Mouse (Mus musculus) G1E (cell line): ENCODE measurements at regions not wholly inside any gene's neighbourhood (a gene's known extent, or its start where the extent isn't known, plus 50 kb on each side); places are given as distances from the start of the nearest gene placed in this dataset.

ENCODE experiments used
- ATAC-seq: 2 replicates; pipeline ENCODE4 v1.8.0; 2016; ENCODE audit warnings: mild to moderate bottlenecking; ENCODE audit not compliant: insufficient number of reproducible peaks, poor library complexity, low FRiP score, severe bottlenecking; ENCODE audit errors: extremely low read depth
- DNase-seq: peaks from one replicate; pipeline ENCODE4 v3.0.0; 2012; ENCODE audit warnings: low spot score
- H3K27me3 ChIP-seq: 2 replicates; pipeline ENCODE4 v1.6.1; 2012; ENCODE audit warnings: mild to moderate bottlenecking, low read length, inconsistent platforms; ENCODE audit not compliant: insufficient read depth
- H3K36me3 ChIP-seq: replicated peaks from 2 replicates; pipeline ENCODE3; 2012; ENCODE audit warnings: mild to moderate bottlenecking, inconsistent platforms
- H3K4me1 ChIP-seq: 2 replicates; pipeline ENCODE4 v1.6.1; 2012; ENCODE audit warnings: low read depth, low read length, inconsistent platforms, mixed read lengths; ENCODE audit not compliant: insufficient read depth
- H3K4me3 ChIP-seq: 2 replicates; pipeline ENCODE4 v1.5.1; 2012; ENCODE audit warnings: low read depth, mild to moderate bottlenecking, inconsistent platforms, low read length, moderate library complexity, mixed read lengths
- H3K9me3 ChIP-seq: replicated peaks from 2 replicates; pipeline ENCODE4 v1.6.1; 2012; ENCODE audit warnings: inconsistent platforms
- CTCF ChIP-seq: IDR thresholded peaks from 2 replicates; pipeline ENCODE4 v1.5.1; 2012; ENCODE audit warnings: low read depth, low read length, inconsistent platforms, mixed read lengths
- GATA1 ChIP-seq: IDR thresholded peaks from 2 replicates; pipeline ENCODE4 v1.6.1; 2012; ENCODE audit warnings: borderline replicate concordance, low read length, inconsistent platforms, mixed read lengths
- GATA2 ChIP-seq: IDR thresholded peaks from 2 replicates; pipeline ENCODE4 v1.6.1; 2012; ENCODE audit warnings: low read depth, low read length, inconsistent platforms, borderline replicate concordance
- POLR2AphosphoS5 ChIP-seq: IDR thresholded peaks from 2 replicates; pipeline ENCODE4 v1.6.1; 2012; ENCODE audit warnings: low read depth, low read length, inconsistent platforms; ENCODE audit not compliant: insufficient replicate concordance
- TAL1 ChIP-seq: conservative IDR thresholded peaks from 2 replicates; pipeline ENCODE4 v1.6.1; 2012; ENCODE audit warnings: low read depth, low read length, inconsistent platforms, mixed read lengths

DNA sequence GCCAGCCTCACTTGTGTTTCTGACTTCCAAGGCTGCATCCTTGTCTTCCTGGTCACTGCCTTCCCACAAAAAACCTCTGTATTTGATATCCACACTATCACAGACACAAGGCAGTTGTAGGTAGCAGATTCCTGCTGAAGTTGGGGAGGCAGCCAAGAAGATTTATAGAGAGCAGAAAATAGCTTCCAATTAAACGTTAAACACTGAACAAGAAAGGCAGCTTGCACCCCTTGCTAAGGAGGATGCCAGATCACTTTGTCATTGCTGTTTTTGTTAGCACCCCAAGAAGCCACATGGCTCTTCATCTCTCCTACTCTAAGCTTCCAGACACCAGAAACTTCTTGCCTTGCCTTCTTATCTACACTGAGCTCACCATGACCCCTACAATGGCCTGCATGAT lies 219.9 kb downstream of the Qdpr start:
- Histone ChIP-seq H3K9me3 (no peaks in the 10 kb centered on the region), H3K4me1 (no peaks in the 10 kb centered on the region), H3K4me3 (no peak overlapping the region), H3K27me3 (no peaks in the 10 kb centered on the region), H3K36me3 (no peaks in the 10 kb centered on the region)
- no peak for ATAC-seq
- TF ChIP-seq POLR2AphosphoS5 (no peak), GATA2 (no peak), GATA1 (no peak), CTCF (no peak), TAL1 (no peak)
- DNase-seq, result no peak

DNA sequence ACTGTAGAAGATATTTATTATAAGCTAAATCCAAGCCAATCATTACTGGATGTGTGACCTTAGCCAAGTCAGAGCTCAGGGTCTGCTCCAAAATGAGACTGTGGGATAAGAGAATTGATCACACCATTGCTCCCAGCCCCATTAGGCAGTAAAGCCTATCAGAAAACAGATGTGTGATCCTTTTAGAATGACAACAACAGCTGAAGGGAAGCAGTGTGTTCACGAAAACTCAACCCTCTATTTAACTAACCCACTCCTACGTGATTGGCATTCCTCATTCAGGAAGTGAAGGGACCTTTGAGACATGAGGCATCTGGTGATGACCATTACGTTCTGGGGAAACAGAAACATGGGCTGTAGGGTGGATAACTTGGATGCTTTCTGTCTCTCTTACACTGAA lies 220.6 kb downstream of the Qdpr start:
- TF ChIP-seq CTCF (no peak), GATA2 (no peak), POLR2AphosphoS5 (no peak), GATA1 (no peak), TAL1 (no peak)
- H3K4me1 ChIP-seq, result no peaks in the 10 kb centered on the region
- H3K4me3 ChIP-seq, result no peak overlapping the region
- ATAC-seq (no peak), DNase-seq (no peak)
- no peaks in the 10 kb centered on the region for H3K36me3 ChIP-seq
- H3K27me3 ChIP-seq, result no peaks in the 10 kb centered on the region
- H3K9me3 ChIP-seq, result no peaks in the 10 kb centered on the region

DNA sequence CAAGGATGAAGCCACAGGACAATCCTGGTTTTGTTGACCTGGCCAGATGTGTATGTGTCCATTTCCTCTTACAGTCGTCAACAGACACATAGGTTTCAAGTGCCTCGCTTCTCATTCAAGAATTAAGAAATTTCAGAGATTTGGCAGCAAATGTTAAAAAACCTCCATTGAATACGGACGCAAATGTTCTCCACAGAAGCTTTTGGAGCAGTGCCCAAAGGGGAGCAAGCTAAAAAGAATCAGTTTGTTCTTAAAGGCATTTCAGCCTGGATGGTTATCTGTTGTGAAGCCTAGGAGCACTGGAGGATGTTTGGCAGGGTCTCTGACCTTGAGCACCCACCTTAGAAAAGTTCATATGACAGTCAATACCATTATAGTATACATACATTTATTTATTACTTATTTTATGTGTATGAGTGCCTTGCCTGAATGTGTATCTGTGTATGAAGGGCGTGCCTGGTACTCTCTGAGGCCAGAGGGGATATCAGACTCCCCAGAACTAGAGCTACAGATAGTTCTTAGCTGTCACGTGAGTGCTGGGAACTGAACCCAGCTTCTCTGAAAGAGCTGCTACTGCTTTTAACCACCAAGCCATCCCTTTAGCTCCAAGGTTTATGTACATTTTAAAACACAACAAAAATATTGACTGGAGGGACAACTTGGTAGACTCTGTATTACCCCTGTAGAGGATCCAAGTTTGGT lies 221.7 kb downstream of the Qdpr start:
- no peaks in the 10 kb centered on the region for H3K4me1 ChIP-seq
- H3K36me3 ChIP-seq, result no peaks in the 10 kb centered on the region
- TF ChIP-seq GATA1 (no peak), TAL1 (no peak), POLR2AphosphoS5 (no peak), GATA2 (no peak), CTCF (no peak)
- DNase-seq (no peak), ATAC-seq (no peak)
- H3K4me3 ChIP-seq, result no peak overlapping the region
- no peaks in the 10 kb centered on the region for H3K9me3 ChIP-seq
- H3K27me3 ChIP-seq, result no peaks in the 10 kb centered on the region

DNA sequence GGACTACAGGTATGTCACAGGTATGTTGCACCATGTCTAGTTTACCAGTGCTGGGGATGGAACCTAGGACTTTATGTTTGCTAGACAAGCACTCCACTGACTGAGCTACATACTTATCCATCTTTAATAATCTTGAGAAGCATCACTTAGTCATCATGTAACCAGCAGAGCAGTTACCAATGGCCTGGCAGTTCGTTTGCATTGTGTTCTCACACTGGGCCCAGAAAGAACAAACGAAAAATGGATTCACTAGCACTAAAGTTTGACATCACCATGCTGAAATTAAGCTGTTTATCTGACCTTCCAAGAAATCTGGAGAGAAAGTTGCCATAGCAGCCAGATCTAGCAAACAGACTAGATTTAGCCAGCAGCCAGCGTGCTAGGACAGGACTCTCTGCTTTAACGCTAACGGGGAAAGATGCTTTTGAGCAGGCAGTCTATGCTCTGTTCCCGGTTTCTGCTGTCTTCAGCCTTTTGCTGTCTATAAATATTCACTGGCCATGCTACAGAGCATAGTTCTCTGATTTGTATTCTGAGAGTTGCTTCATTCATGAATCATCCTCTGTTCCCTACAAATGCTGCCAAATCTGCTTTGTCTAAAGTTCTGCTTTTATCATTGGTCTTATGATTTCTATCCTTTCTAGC lies 229.6 kb downstream of the Qdpr start:
- H3K9me3 ChIP-seq, result no peaks in the 10 kb centered on the region
- H3K4me1 ChIP-seq, result no peaks in the 10 kb centered on the region
- H3K27me3 ChIP-seq, result no peaks in the 10 kb centered on the region
- ATAC-seq (no peak), DNase-seq (no peak)
- TF ChIP-seq TAL1 (no peak), POLR2AphosphoS5 (no peak)
- H3K4me3 ChIP-seq, result no peak overlapping the region
- no peaks in the 10 kb centered on the region for H3K36me3 ChIP-seq

DNA sequence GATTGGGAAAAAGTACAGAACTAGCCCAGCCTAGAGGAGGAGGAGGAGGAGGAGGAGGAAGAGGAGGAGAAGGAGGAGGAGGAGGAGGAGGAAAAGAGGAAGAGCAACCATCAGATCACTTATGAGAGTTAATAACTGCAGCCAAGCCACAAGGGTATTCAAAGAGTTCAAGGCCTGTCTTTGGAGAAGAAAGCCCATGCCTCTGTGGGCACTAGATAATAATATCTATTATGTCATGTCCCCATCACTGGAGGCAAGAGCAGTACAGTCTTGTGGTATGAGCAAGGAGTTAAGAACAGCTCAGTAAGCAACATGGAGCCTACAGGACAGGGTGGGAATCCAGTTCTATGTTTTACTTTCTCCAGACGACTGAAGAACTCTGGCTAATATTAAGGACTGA lies 230.5 kb downstream of the Qdpr start:
- TF ChIP-seq CTCF, result no peak
- no peak for TF ChIP-seq POLR2AphosphoS5
- no peak for TF ChIP-seq TAL1
- no peak for TF ChIP-seq GATA1
- TF ChIP-seq GATA2, result no peak
- ATAC-seq (no peak), DNase-seq (no peak)
- Histone ChIP-seq H3K9me3 (no peaks in the 10 kb centered on the region), H3K27me3 (no peaks in the 10 kb centered on the region), H3K4me3 (no peak overlapping the region), H3K4me1 (no peaks in the 10 kb centered on the region), H3K36me3 (no peaks in the 10 kb centered on the region)

DNA sequence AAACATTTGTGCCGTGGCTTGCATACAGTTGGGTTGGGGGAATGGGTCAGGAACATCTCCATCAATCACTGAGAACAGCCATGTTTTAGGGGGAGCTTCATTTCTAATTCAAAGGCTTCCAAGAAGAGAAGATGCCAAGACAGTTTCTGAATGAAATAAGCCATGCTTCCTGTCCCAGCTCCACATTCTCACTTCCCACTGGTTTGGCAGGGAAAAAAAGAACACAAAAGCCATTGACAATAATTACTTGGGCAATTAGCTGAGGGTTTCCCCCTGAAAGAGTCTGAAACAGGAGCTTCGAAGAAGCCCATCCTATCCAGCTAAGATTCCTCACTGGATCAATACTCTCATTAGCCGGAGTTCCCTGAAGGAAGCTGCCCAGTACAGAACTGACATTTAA lies 230.9 kb downstream of the Qdpr start:
- no peaks in the 10 kb centered on the region for H3K27me3 ChIP-seq
- DNase-seq (no peak), ATAC-seq (no peak)
- H3K36me3 ChIP-seq, result no peaks in the 10 kb centered on the region
- no peak for TF ChIP-seq POLR2AphosphoS5
- no peak for TF ChIP-seq TAL1
- no peak for TF ChIP-seq CTCF
- TF ChIP-seq GATA1, result no peak
- no peak for TF ChIP-seq GATA2
- H3K4me1 ChIP-seq, result no peaks in the 10 kb centered on the region
- no peaks in the 10 kb centered on the region for H3K9me3 ChIP-seq
- H3K4me3 ChIP-seq, result no peak overlapping the region
